Mouse (Mus musculus): ENCODE measurements around the gene Gabarap.
"Not testable (repeated sequence)": the region's sequence is repeated elsewhere in the genome, so short reads cannot be mapped to it uniquely, and the experiment has no call there.

Gabarap gene

DNA sequence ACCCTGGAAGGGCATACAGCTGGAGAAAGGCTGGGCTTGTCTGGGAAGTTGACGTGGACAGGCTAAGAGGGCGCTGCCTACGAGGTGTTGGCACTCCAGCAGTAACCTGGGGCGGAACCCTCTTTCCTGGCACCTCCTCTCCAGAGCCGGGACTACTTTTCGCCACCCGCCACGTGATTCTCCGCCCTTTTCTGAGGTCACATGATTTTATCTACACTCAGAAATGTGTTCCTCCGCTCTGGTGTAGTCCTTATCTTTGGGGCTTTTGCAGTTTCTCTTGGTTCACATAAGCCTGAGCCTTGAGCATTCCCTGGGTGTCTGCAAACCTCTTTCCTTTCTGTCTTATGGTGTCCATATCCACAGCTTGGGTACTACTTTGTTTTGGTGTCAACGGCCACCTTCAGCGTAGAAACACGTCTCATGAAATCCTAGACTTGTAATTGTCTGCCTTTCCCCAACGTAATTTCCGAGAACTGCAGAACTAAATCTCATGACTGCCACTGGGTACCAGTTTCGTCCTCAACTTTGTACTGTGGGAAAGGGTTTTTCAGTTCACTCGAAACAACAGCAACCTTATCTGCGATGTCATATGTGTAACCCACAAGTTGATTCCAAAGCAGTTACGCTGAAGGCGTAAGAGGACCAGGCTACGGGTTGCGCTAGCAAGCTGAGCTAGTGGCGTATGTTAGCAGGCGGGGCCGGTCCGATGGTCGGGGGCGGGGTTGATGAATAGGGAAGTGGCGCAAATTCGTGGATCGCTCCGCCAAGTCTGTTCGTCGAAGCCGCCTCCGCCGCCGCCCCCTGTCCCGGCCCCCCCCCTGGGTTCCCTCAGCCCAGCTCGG is at the start of gene Gabarap:
Gene Gabarap, plus strand, starts transcription at position 294 of the 842 bp plus-strand sequence.
- DNase-seq: peak; percentile 97

DNA sequence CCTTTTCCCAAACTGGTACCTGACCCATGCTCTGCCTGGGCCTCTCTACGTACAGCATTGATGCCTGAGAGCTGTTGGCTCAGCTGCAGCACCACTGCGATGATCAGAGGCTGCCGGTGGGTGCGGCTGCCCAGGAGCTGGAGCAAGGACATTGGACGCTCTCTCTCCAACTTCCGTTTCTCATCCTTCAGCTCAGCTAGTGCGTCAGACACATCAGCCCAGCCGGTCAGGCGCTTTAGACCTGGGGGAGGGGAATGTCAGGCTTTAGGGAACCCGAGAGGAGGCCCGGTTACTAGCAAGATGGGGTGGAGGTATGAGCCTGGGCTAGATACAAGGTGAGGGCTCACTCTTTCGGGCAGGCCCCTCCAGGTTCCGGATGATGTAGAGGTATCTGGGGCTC is 45.7 kb upstream of the Gabarap start:
- no peak for DNase-seq

DNA sequence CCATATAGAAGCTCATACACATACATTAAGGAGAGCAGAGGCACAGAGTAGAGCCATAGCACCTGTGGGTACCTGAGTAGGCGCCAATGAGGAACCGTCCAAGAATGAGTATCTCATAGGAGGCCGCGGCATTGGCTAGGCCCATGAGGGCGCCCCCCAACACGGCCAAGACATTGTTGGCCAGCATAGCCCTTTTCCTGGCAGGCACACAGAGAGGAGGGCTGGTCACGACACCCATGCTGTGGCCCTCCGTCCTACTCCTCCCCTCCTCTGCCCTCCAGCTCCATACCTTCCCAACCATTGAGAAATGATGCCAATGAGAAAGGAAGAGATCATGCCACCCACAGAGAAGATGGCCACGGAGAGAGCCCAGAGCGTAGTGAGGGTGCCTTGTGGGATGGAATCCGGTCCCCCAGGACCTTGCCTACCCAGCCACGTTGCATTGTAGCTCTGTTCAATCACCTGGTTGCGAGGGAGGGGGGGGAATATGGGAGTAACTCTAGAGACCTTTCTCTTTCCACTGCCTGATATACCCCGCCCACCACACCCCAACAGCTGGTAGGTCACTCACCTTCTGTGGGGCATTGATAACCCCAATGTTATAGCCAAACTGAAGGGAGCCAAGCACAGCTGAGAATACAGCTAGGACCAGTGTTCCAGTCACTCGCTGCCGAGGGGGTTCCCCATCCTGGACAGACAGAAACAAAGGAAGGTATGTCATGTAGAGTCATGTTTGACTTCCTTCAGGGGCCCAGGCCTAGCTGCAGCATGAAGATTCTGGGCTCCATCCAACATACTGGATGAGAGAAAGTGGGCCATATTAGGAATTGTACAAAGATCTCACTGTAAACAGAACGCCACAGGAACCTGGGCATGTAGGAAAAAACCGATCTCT is 44.7 kb upstream of the Gabarap start:
- no peak for DNase-seq

DNA sequence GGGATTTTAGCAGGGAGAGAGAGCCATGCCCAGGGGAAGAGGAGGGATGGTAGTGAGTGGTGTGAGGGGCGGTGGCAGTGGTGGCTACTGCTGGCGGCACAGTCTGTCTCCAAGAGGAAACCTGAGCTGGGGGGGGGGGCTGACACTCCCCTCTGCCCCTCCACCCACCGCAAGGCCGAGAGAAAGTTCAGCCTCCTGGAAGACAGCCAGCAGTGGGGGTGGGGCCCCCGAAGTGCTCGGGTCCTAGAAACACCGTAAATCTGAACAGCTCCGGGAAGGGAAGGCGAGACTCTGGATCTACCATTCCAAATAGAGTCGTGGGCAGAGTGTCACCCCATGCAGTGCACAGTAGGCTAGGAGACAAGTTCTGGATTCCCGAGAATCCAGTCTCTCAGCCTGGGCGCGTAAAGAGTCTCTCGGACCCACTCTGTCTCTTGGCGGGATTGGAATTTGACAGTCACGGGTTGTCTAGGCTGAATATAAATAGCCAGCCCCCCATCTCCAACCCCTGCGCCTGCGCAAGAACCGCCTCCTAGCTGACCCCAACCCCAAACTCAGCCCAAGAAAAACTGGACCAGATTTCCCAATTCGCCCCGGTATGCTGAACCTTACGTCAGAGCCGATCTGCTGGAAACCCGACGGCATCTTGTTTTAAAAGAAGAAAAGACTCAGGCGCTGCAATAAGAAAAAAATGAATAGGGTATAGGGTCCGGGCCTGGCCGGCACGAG is 43.4 kb upstream of the Gabarap start:
- DNase-seq: no peak

DNA sequence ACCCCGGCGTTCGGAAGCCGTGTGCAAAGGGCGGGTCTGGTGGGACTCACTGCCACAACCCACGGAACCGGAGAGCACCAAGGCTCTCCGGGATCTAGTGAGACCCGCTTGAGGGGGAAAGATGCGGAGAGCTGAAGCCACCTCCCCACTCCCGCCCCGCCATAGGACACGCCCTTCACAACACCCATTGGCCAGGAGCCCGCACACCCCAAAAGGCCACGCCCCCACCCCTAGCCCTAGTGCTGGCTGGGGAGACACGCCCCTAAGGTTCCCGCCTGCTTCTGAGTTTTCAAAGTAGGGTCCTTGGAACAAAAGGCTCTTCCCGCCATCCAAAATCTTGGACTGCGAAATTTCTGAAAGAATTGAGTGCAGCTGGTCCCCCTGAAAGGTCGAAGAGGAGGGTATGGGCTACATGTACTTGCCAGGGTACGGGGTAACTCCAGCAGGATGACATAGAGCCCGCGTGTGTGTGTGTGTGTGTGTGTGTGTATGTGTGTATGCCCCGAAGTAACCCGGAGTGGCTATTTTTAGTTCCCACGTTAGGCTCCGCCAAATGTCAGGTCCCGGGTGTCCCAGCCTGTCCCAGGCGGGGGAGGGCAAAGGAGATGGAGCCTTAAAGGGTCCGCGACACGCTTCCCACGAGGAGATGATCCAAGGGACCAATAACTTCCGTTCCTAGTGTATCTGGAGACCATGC is 42.7 kb upstream of the Gabarap start, which contains the start of gene Slc2a4:
Gene Slc2a4, minus strand, starts transcription at position 123 of the 697 bp plus-strand sequence.
- peak; percentile 74 for DNase-seq

DNA sequence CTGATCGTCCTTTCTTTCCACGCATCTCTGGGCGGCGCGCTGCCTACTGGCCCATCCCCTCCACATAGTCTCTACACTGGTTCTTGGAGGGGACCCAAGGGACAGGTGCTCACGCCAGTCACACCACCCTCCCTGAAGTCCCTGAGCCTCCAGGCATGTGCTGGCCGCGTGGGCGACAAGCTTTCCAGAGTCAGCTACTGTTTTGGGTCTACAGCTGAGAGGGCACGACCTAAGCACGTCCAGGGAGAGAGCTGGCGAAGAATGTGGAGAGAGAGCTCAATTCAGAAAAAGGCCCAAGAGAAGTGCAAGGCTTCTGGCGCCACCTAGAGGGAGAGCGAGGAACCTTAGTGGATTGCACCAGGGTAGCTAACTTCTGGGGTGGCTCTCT is 42.2 kb upstream of the Gabarap start:
- DNase-seq: peak; percentile 76

DNA sequence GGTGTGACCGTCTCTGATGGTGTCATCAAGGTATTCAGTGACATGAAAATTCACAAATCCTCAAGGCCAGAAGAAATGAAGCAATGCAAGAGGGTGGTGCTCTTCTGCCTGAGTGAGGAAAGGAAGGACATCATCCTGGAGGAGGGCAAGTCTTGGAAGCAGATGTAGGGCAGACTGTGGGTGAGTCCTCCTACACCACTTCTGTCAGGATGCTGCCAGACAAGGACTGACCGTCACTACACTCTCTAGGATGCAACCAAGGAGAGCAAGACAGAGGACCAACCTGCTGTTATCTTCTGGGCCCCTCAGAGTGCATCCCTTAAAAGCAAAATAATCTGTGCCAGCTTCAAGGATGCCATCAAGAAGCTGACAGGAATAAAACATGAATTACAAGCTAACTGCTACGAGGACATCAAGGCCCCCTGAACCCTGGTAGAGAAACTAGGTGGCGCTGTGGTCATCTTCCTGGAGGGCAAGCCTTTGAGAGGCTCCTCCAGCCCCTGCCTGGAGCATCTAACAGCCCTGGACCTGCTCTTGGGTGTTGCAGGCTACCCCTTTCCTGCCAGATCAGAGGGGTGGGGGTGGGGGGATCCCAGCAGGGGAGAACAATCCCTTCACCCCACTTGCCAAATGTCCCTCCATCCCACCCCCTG is 40.0 kb upstream of the Gabarap start:
- no peak for DNase-seq

DNA sequence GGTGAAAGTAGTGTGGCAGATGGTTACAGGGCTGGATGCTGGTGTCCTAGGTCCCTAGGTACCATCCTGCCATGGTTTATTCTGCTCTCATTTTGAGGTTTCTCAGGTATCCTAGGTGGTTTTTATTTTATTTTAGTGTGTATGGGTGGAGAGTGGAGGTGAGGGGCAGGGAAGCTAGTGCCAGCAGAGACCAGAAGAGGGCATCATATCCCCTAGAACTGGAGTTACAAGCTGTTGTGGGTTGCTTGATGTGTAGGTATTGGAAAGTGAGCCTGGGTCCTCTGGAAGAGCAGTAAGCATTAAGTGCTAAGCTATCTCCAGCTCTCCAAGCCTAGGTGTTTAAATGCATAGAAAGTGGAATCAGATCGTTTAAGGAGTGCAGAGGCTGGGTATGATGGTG is 38.7 kb upstream of the Gabarap start:
- no peak for DNase-seq

DNA sequence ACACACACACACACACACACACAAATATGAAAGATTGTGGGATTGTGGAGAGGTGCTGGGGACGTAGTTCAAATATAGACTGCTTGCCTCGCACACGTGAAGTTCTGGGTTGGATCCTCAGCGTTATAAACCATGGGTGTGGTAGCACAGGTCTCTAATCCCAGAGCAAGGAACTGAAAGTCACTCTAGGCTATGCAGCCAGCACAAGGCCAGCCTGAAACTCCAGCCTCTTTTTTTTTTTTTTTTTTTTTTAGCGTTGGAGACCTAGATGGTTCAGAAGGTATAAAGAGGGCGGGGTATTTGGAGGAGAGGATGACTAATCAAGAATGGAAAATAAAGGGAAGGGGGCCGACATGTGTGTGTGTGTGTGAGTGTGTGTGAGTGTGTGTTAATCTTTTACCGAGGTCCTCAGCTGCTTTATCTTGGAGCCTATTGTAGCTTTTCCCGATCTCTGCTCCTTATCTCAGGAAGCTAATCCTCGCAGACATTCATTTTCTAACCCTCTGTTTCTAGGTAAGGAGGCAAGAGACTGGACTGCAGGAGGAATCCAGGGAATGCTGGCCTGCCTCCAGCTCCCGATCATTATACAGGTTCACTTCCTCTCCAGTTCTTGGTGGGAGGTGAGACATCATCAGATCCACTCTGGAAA is 37.6 kb upstream of the Gabarap start:
- DNase-seq: no peak

DNA sequence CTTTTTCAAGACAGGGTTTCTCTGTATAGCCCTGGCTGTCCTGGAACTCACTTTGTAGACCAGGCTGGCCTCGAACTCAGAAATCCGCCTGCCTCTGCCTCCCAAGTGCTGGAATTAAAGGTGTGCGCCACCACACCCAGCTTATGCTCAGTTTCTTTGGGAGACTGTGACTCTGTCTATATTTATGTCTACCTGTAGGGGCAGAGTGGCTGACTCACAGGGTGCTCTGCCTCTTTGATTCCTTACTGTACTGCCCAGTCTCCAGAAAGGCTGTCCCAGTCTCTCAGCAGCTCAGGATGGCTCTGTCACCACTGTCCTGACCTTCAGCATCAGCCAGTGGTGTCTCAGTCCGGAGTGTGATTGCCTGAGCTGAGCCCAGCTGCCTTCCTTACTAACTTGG is 35.3 kb upstream of the Gabarap start:
- not testable (repeated sequence) for DNase-seq

DNA sequence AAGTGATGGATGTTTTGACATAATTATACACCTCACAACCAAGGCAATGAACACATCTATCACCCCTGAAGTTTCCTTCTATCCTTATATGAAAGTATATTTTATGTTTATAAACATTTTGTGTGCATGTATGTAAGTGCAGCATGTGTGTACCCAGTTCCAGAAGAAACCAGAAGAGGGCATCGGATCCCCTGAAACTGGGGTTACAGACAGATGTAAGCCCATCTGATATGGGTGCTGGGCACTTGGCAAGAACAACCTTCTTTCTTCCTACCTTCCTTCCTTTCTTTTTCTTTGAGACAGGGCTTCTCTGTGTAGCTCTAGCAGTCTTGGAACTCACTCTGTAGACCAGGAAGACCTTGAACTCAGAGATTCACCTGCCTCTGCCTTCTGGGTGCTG is 34.7 kb upstream of the Gabarap start:
- DNase-seq: no peak

DNA sequence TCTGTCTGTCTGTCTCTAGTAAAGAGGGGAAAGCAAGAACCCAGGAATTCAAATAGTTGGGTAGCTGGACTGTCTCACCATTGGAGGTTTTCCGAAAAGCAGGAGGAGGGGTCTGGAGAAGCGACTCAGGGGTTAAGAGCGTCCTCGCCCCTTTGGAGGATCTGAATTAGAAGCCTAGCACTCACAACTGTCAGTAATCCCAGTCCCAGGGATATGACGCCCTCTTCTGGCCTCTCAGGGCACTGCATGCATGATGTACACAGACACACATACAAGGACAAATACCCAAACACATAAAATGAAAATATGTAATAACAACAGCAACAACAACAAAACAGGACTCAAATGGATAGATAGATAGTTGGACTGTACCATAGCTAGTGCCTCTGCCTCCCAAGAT is 30.3 kb upstream of the Gabarap start:
- DNase-seq: no peak

DNA sequence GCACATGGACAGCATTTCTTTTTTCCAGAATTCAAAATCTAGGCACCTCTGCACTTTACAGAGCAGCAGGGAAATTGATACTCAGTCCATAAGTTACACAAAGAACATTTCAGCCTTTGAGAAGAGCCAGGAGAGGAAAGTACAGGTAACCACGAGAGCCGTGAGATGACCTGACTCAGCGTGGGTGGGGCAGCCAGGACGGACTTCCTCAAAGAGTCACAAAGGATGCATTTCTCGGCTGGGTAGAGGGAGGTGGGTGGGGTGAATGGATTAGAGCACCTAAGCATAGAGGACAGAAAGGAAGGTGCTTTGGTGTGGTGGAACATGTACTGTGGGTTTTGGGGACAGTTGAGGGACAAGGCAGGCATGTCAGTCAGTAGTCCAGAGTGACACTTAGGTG is 29.1 kb upstream of the Gabarap start:
- DNase-seq: no peak

DNA sequence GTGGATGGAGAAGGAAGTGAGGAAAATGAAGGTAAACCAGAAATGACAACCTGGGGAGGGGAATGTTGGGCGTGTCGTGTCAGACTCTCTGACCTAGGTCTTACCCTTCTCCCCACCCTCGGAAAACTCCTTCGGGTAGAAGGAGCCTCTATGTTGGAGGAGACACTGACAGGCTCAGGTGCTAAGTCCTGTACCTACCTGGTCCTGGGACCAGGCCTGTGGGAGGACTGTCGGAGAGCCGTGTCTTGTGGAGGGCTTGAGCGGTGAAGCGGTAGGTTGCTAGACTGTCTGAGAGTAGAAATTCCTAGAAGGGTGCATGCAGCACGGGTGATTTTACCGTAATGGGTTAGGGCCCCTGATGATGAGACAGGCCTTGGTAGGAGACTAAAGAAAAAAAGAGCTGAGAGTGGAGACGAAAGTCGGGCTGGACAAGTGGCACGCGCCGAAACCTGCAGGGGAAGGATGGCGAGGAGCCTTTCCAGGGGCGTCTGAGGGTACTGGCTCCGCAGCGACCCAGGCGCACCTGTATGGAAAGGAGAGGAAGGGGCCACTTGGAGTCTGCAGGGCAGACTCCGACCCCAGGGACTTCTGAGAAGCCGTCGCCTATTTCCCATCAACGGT is 26.2 kb upstream of the Gabarap start, which contains the start of gene Cldn7:
Gene Cldn7, plus strand, starts transcription at position 130 of the 621 bp plus-strand sequence.
- no peak for DNase-seq

DNA sequence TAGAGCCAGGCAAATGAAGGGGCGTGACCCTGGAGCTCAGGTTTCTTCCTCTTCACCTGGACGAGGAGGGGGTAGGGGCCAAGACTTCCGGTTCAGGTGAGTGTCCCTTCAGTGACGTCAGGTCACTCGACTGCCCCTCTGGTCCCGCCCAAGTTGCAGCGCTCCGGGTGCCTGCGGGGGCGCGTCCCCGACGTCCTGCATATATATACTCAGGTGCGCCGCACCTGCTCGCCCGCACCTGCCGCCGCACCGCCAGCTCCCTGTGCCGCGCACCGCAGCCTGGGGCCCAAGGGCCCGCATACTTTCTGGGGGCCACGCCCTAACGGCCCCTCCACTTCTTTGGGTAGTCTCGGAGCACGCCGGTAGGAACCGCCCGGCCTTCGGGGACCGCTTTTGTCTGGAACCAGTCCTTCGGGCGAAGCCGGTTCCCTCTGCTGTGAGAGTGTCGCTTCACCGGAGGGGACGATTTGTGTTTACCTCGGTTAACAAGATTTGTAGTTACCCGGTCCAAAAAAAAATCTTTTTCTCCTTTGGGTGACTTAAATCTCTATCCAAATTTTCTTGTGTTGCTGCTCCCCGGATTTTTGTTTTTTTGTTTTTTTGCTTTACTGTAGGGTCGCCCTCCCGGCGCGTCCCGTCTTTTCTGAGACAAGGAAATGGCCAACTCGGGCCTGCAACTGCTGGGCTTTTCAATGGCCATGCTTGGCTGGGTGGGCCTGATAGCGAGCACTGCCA is 25.5 kb upstream of the Gabarap start:
- no peak for DNase-seq

DNA sequence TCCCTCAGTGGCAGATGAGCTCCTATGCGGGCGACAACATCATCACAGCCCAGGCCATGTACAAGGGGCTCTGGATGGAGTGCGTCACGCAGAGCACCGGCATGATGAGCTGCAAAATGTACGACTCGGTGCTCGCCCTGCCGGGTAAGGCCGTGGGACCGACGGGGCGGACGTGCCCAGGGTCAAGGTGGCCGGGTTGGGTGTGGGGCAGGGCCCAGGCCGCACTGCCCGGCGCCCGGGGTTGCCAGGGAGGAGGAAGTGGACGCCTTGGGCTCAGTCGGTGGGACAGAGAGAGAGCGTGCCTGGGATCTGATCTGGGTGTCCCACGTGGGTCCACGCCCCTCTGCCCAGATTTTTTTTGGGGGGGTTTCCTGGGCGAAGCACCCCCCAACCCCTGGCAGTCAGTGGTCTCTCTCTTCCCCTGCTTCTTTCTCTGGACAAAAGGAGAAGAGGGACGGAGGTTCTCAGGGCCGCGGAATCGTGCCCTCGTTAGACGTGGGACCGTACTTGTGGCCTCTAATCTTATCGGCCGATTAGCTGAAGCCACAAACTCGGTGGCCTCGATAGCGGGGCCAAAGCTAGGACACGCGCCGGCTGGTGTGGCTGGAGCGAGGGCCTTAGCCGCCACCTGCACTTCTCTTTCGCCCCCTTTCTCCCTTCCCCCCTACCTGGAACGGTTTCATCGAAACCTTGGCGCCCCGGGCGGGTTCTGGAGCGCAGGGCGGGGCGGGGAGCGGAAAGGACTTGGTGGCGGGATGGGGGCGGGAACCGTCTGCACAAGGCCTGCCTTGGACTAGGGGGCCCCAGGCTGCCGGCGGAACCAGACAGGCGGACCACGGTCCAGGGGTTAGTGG is 24.7 kb upstream of the Gabarap start:
- no peak for DNase-seq

DNA sequence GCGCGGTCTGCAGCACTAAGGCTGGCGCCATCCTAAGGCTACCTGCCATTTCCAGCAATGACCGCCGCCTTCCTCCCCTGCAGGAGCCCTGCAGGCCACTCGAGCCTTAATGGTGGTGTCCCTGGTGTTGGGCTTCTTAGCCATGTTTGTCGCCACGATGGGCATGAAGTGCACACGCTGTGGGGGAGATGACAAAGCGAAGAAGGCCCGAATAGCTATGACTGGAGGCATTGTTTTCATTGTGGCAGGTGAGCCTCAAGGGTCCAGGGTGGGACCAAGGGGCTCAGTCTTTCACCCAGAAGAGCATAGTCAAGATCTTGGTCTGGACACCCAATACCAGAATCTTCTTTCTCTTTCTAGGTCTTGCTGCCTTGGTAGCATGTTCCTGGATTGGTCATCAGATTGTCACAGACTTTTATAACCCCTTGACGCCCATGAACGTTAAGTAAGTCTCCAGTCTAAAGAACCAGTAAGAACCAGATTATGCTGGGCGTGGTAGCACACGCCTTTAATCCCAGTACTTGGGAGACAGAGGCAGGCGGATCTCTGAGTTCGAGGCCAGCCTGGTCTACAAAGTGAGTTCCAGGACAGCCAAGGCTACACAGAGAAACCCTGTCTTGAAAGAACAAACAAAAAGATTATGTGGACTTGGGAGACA is 24.0 kb upstream of the Gabarap start:
- DNase-seq: no peak

DNA sequence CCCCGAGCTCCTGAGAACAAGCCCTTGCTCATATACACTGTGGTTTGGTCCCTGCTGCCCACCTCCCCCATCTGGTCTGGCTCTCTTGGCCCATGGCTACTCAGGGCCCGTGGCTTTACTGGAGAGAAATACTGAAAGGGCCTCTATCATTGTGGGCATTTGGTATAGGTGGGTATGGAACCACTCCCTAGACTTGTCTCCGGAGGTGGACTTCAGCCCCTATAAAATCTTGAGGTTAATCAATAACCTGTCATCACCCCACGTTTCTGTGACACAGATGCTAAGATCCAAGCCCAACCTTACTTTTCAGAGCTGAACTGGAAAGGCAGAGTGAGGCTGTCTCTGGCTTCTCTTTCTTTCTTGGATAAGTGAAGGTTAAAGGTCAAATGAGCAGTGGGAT is 22.1 kb upstream of the Gabarap start:
- no peak for DNase-seq

DNA sequence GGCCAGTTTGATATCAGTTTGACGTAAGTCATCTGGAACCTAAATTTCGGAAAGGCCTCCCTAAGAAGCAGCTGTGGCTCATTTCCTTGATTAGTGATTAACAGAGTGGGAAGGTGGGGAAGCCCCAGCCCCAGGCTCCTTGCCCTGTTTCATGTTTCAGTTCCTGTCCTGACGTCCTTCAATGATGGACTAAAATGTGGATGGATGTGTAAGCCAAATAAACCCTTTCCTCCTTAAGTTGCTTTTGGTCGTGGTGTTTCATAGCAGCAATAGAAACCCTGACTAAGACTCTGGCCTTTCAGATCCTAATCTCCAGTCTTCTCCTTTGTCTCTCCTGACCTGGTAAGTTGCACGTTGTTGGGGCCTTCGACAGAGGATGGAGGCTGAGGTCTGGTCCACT is 20.7 kb upstream of the Gabarap start:
- no peak for DNase-seq
